Mouse (Mus musculus): ENCODE measurements around the gene Fermt1. TPM values are rescaled to one million over a fixed set of nuclear protein-coding genes. Genes with fewer than 3 reads are reported as not detected.

The Fermt1 gene
- total RNA-seq (2022): under 1 TPM in 1 of 4 experiments, not detected in 3; 0.05 TPM

- no peak for DNase-seq (ENCODE audit: low spot score in 2 of 2)
Observed at GRCm38 (mm10) chr2:132945326-132946207, at the start of gene Fermt1. Fermt1 (minus strand) TSS chr2:132945906.

GRCm38 (mm10) chr2:132992659-132993531 lies 47.2 kb upstream of the Fermt1 start:
- peak; percentile 12 to 67 for DNase-seq (ENCODE audit: low spot score in 2 of 2)

GRCm38 (mm10) chr2:132989778-132990564 lies 44.3 kb upstream of the Fermt1 start:
- DNase-seq (ENCODE audit: low spot score in 2 of 2): peak in 1 of 2 experiments; percentile 51

DNA sequence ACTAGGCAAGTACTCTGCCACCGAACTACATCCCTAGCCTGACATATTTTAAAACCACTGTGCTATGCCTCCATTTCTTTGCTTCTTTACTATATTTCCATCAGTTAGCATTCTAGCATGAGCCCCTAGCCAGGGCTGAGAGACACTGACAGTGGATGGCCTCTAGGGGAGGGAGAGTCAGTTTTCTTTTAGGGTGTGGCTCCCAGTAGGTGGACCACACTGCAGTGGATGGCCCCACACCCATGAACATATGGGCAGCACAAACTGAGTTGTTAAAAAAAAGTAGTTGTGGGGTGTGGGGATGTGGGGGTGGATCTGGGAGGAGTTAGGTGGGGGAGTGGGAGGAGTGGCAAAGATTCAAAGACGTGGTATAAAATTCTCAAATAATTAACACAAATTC lies 27.6 kb upstream of the Fermt1 start:
- no peak for DNase-seq (ENCODE audit: low spot score in 2 of 2)

GRCm38 (mm10) chr2:132970772-132971173 lies 25.1 kb upstream of the Fermt1 start:
- DNase-seq (ENCODE audit: low spot score in 2 of 2): no peak

GRCm38 (mm10) chr2:132957786-132958185 lies 12.1 kb upstream of the Fermt1 start:
- DNase-seq (ENCODE audit: low spot score in 2 of 2): no peak

DNA sequence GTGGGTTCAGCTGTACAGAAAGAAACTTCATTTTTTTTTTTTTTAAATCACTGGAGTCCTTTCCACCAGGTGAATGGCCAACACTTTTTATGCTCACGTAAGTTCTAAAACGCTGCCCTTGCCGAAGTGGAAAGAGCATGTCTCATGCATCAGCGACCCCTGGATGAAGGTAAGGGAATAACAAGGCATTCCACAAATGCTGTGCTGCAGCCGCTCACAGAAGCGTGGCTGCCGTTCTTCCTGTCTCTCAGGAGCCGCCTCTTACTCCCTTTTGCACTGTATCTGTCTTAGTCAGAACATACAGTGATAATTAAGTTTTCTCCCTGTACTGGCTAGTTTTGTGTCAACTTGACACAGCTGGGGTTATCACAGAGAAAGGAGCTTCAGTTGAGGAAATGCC lies 6.5 kb upstream of the Fermt1 start:
- DNase-seq (ENCODE audit: low spot score in 2 of 2): no peak

- DNase-seq (ENCODE audit: low spot score in 2 of 2): no peak
Observed at GRCm38 (mm10) chr2:132948174-132948573, 2.5 kb upstream of the Fermt1 start.

- no peak for DNase-seq (ENCODE audit: low spot score in 2 of 2)
Observed at GRCm38 (mm10) chr2:132946976-132947375, 1.3 kb upstream of the Fermt1 start.

DNA sequence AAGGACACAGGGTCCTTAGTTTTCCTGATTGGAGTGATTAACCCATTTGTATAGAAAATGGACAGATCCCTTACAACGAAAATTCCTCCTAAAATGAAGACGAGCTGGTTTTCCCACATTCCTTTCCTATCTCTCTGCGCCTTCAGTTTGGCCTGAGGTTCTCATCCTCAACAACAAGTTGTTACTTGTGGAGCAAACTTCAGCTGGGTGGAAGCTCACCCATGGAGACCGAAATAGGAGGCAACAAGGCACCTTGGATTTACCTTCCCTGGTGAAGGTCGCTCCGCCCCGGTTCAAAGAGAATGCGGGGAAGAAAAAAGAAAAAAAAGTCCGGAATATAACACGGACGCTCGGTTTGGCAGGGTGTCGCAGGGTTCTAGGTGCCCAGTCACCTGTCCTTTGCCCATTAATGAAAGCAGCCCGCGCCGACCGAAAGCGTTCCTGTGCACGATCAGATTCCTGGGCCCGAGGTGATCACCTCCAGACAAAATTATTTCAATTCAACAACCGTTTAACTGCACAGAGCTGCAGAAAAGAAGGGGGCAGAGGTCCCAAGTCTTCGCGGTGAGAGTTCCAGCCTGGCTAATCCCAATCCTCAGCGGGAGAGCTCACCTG lies 888 bp downstream of the Fermt1 start:
- no peak for DNase-seq (ENCODE audit: low spot score in 2 of 2)

DNA sequence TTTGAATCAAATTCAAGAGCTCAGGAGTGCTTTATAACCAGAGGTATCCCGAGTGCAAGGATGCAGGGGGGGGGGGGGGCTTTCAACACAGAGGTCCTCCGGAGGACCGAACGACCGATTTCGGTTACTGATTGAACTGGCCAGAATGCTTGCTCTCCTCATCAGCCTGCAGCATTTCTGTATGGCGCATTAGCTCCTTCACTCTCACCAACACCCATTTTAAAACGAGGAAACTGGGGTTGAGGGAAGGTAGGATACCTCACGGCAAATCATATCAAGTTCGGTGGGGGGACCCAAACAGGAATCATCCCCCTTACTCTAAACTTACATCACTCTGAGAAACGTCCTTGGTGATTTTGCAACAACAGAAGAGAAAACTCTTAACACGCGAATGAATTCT lies 1.7 kb downstream of the Fermt1 start:
- no peak for DNase-seq (ENCODE audit: low spot score in 2 of 2)

GRCm38 (mm10) chr2:132943596-132943995 lies 2.1 kb downstream of the Fermt1 start:
- DNase-seq (ENCODE audit: low spot score in 2 of 2): no peak

GRCm38 (mm10) chr2:132939056-132939455 lies 6.7 kb downstream of the Fermt1 start:
- no peak for DNase-seq (ENCODE audit: low spot score in 2 of 2)

GRCm38 (mm10) chr2:132936176-132936575 lies 9.5 kb downstream of the Fermt1 start:
- DNase-seq (ENCODE audit: low spot score in 2 of 2): no peak

DNA sequence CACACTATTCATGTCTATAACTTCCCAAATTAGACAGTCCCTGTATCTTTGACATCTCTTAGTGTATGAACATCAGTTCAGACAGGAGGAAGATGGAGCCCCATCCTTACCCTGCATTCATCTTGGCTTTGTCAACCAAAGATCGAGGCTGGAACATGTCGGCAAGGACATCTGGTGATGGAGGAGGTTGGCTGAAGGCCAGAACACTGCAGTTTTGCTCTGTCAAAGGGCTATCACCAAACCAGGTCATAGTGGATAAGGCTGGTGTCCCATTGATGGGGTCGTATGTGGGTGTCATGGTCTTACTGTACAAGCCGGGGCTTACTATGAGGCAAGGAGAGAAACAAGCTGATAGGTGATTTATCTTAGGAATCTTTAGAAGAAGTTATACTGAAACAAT lies 11.0 kb downstream of the Fermt1 start:
- DNase-seq (ENCODE audit: low spot score in 2 of 2): no peak

- no peak for DNase-seq (ENCODE audit: low spot score in 2 of 2)
Observed at GRCm38 (mm10) chr2:132934142-132934541, 11.6 kb downstream of the Fermt1 start.

- DNase-seq (ENCODE audit: low spot score in 2 of 2): no peak
Observed at GRCm38 (mm10) chr2:132928999-132929398, 16.7 kb downstream of the Fermt1 start.

GRCm38 (mm10) chr2:132927871-132928270 lies 17.8 kb downstream of the Fermt1 start:
- DNase-seq (ENCODE audit: low spot score in 2 of 2): no peak

- no peak for DNase-seq (ENCODE audit: low spot score in 2 of 2)
Observed at GRCm38 (mm10) chr2:132927298-132927697, 18.4 kb downstream of the Fermt1 start.

DNA sequence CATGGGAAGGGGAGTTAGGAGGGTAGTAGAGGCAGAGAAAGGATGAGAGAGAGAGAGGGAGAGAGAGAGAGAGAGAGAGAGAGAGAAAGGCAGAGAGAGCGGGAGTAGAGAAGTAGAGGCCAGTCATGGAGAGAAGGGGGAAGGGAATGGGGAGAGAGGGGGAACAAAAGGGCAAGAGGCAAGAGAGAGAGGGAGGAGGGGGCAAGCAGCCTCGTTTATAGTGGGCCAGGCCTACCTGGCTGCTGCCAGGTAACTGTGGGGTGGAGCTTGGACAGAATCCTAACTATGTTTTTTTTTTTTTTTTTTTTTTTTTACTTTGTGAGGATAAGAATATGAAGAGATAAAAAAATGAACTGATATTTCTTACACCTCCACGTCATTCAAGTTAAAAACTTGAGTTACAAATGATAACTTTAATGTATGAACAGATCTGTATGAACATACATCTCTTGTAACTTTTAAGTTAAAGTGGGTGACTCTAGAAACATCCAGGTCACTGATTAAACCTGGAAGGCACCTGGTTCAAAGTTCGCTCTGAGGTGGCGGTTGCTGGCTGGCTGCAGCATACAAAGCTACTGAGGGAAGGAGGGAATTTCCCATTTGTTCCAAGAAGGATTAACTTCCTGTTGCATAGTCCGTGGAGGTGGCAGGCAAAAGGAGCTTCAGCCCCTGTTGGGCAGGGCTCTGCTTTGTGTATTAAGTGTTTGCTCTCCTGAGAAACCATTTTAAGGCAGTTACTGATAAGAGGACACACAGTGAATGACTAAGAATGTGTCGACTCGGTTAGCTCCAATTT lies 22.2 kb downstream of the Fermt1 start:
- DNase-seq (ENCODE audit: low spot score in 2 of 2): no peak

Measured in gastrocnemius, adult 8-10 months (tissue).